Mouse (Mus musculus) cerebellum, postnatal 14 days (tissue): ENCODE results near the gene Asb16.

ENCODE experiments used
- DNase-seq, 2 experiments: peaks; one replicate each; pipeline ENCODE4 v3.0.0; 2021; ENCODE audit warnings: mixed read lengths in 2 of 2

The Asb16 gene

DNA sequence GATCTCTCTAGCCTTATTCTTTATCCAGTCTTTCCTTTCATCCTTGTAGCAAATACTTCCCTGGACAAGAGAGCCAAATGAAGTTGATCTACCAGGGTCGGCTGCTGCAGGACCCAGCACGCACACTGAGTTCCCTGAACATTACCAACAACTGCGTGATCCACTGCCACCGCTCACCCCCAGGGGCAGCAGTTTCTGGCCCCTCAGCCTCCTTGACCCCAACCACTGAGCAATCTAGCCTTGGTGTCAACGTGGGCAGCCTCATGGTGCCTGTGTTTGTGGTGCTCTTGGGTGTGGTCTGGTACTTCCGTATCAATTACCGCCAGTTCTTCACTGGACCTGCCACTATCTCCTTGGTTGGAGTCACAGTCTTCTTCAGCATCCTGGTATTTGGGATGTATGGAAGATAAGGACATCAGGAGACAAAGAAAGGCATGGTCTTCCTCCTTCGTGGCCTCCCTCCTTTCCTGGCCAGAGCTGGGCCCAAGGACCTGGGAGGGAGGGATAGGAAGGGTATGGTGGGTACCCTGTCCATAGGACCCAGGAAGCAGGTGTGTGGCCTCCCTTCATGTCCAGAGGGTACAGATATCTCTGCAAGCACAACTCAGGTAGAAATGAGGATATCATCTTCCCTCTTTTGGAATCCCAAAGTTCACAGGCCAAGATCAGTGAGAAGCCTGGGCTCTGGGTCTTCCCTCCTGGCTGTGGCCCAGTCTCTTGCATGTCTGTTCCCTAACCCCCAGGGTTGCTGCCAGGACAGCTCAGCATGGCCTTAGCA, 19.7 kb downstream of the Asb16 start:
- DNase-seq, result no peak

DNA sequence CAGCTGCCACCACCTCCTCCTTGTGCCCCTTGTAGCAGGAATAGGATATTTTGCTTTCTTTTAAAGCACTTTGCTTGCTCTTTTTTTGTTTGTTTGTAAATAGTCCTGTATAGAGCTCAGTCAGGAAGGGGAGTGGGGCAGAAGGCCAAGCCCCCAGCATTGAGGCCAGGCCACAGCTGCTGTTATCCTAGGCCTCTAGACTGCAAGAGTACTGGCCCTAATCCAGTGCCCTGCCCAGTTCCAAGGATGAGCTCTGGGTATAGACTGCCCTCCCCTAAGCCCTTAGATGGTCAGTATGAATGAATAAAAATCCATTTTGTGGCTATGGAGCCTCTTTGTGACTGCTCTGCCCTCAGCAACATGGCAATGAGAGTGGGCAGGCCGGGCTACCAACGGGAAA, 20.4 kb downstream of the Asb16 start:
- DNase-seq, result peak; percentile 52 to 57

DNA sequence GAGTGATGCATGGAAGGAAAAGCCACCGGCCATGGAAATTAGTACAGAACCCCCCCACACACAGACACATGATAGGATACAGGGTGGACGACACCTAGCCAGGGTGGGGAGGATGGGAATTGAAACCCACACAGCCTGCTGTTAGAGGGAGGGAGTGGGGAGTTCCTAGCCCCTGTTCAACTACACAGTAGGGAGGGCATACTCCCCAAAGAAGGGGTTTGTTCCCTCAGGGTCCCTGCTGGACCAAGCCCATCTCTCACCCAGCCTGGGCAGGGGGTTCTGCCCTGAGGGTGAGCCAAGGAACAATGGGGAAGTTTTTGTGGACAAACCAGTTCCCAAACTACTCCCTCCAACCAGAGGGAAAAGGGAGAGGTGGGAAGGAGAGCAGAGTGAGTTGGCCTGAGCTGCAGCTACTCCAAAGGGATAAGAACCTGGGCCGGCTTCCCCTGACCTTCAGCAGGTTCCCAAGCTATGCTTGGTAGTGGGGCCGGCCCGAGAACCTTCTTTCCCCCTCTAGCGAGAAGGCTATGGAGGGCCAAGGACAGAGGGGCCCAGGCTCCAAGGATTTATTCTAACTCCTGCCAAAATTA, 21.1 kb downstream of the Asb16 start:
- no peak for DNase-seq

DNA sequence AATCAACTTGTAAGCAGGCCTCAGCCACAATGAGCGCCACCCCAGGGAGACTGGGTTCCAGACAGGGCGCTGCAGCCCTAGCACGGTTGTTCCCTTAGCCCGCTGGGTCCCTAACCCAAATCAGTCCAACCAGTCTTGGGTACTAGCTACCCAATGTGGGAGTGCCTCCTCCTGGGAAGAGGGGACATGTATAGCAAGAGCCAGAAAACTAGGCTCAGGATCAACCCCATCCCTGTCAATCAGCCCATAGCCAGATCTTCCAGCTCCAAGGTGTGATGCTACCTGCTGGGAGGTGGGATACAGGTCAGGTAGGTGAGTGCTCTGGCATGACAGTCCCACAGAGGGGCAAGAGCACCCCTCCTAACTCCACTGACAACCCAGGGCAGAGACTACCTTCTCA, 21.6 kb downstream of the Asb16 start:
- DNase-seq, result no peak

DNA sequence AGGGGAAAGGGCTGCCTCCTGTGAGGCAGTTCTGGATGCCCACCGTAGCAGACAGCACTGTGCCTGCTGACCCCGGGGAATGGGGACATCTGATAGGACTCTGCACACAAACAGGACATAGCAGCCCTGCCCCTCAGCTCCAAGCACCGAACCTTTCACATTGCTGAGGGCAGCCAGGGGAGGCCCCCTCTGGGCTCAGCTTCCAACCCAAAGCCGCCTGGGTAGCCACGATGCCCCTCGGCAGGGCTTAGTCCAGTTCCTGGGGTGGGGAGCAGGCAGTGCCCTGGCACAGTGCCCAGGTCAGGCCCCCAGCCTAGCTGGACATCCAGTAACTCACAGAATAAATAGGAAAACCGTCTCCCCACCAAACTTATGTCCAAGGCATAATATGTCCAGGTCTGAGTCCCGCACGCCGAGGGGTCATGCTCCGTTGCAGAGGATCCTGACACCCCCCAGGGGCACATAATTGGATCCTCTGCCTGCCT, 22.6 kb downstream of the Asb16 start:
- no peak for DNase-seq

DNA sequence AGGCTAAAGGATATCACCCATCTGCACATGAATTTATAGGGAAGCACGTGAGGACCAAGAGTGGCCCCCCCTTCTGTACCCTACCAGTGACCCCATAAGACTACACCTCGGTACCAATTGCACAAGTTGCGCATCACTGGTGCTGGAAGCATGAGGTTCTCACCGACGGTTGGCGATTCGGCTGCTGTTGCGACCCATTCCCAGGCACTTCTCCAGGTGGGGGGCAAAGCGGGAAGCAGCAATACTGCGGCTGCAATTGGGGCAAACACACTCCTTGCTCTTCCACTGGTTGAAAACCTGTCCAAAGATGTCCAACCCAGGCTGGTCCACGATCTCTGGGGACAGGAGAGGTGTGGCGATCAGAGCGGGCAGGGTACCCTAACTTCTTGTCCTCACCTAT, 25.4 kb downstream of the Asb16 start:
- no peak for DNase-seq

DNA sequence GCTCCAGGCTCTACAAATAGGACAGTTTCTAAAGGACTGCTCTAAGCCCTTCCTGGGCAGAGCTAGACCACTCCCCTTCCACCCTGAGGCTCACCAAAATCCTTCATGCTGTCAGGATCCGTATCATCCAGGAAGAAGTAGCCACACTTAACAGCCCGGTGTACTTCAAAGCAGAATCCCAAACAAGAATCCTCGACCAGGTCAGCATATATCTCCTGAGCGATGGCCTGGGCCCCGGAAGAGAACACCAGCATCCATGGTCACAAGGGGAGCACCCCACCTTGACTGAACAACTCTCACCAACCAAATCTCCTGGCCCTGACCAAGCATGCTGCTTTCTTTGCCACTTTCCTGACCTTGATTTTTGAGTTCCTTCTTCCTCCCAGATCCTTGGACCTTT, 25.9 kb downstream of the Asb16 start:
- no peak for DNase-seq

DNA sequence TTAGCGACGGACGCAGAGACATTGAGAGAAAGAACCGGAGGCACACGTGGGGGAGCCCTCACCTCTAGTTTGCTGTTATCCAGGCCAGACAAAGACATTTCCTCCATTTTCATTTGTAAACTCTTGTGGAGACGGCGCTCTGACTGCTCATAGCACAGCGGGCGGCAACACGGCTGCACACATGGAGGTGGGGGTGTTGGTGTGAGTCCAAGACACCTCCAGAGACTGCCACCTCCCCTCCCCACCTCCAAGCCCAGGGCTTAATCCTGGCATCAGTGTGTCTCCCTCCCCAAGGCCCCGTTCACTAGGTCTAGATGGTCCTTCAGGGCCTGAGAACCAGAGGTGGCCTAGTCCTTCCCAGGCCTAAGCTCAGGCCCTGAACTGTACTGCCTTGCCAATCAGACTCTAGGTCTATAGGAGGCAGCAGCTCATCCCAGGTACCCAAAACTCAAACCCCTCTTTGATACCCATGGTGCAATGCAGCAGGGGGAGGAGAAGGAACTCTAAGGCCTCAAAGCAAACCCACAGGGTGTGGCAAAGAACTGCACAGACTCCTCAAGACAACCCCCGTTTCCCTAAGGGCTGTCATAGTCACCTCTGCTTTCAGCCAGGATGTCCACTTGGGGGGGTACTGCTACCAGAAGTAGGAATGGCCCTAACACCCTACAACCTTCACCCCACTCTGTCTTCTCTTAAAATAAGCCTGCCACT, 26.5 kb downstream of the Asb16 start:
- peak in 1 of 2 experiments; percentile 51 for DNase-seq

DNA sequence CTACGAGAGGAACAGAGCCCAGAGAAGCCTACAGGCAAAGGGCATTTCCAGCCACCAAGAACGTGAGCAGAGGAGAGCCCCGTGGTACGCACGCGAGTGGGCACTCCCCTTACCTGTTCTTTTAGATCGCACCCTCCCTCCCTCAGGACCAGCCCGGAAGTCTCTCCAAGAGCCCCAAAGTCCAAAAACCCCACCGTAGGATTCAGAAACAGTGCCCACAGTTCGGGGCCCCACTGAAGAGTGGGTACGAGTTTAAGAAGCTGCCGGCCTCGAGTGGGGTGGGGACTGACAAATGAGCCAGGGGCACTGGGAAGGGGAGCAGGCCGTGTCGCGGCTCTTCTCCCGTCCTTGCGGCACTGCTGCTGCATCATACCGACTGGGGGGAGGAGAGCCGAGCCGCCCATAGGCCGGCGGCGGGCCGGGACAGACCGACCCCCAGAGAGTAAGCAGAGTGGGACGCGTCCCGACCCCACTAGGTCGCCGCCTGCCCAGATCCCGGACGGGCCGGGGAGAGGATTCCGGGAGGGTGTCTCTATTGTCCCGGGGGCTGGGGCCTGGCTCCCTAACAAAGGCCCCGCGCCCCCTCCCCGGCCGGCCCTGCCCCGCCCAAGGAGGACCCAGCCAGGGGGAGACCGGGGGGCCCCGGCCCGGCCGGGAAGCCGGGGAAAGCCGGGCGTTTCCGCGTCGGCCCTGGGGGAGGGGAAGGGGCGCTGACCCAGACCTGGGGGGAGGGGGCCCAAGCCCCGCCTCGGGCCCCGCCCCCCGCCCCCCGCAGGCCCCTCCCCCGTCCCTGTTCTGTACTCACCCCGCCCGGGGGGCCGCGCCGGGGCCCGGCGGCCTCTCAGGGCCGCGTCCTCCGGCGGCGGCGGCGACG, 27.3 kb downstream of the Asb16 start:
- DNase-seq, result peak; percentile 61 to 63

DNA sequence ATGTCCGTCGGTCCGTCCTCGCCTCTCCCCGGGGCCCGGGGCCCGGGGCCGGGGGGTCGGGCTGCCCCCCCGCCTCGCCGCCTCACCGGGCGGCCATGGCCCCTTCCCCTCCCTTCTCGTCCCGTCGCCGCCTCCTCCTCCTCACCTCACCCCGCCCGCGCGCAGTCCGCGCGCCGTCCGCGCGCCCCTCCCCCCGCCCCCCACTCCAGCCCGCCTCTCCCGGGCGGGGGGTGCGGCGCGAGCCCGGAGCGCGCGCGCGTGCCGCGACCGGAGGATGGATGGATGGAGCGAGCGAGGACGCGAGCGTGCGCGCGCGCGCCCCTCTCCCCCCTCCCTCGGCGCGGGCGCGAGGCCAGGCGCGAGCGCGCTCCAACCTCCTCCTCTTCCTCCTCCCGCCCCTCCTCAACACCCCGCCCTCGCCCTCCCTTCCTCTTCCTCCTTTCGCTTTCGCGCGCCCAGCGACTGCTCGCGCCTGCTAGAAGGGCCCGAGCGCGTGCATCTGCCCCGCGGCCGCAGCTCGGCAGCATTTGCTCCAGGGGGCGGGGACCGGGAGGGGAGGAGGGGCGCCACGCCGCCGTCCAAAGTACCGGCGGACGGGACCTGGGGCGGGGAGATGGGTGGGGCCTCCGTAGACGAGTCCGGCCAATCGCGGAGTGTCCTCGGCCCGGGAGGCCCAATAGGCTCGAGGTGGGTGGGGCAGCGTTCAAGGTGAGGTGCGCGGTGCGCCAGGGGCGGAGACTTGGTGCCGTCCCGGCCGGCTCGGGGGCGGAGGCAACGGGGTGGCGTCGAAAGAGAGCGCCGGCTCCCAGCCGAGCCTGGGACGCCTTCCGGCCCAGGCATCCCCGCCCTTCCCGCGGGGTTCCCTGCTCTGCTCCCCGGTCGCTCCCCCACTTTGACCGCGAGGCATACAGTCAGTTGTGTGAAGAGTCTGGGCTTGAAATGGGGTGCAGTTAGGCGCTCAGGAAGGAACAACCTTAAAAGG, 28.2 kb downstream of the Asb16 start, which contains the start of gene Atxn7l3:
Gene Atxn7l3 (minus strand): TSS at position 141 of the 982 bp plus-strand sequence.
- DNase-seq, result peak; percentile 98

DNA sequence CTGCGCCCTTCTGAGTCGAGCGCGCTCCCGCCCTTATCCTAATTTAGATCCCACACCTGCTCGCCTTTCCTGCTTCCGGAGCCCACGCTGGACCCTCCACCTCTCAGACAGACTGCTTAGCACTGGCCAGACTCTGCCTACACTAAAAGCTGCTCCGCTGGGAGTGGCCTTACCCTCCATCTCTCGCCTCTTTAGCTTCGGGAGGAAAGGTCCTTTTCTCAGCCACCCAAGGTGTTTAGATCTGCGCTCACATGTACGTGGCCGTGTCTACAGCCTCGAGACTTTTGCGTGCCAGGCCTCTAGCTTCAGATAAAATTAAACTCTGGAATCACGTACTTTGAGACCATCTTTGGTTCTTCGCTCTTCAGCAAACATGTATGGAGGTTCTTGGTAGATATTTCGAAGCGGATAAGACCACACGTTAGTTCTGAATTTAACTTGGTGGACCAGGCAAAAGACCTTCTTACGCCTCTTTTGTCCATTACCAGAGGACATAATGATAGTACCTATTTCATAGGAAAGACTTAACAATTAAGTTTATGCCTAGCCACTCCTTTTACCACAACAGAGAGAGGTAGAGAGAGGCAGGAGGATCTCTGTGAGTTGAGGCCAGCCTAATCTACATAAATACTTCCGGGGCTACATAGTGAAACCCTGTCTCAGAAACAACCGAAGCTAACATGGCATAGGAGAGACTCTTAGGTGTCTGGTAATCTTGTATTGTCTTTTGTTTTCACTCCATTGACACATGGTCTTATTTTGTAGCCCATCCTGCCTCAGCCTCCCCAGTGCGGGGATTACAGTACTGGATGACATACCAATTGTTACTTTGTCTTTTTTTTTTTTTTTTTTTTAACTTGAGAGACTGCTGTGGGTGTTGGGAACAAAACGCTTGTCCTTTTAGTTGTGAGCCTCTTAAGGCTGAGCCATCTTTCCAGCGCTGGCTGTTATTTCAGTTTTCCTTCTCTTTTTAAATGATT, 29.3 kb downstream of the Asb16 start:
- no peak for DNase-seq

DNA sequence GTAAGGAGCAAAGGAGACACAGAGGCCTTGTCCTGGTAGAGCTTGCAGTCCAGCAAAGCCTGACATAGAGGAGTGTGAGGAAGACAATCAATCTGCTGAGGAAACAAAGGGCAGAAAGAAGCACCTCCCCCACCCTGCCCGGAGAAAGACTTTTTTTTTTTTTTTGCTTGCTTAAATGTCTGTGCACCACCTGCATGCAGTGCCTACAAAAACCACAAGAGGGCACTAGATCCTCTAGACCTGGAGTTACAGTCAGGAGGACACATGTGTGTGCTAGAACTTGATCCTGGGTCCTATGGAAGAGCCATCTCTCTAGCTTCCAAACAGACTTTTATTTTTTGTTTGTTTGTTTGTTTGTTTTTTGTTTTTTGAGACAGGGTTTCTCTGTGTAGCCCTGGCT, 31.3 kb downstream of the Asb16 start:
- peak; percentile 75 to 88 for DNase-seq

DNA sequence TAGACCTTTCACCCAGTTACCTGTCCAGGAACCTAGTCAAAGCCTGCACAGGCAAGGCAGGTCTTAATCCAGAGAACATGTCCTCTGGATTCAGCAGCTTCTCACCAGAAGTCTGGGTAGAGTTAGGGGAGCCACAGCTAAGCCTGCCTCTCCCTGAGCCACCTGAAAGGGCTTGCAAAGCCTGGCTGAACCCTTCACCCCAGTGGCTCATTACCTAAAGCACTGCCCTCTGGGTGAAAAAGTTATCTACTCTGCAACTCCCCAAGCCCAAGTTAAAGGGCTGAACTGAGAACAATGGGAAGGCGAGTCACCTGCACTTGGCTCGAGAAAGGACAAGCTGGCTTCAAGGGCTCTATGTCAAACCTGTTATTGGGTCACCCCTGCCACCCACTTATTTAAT, 35.6 kb downstream of the Asb16 start:
- DNase-seq, result no peak

DNA sequence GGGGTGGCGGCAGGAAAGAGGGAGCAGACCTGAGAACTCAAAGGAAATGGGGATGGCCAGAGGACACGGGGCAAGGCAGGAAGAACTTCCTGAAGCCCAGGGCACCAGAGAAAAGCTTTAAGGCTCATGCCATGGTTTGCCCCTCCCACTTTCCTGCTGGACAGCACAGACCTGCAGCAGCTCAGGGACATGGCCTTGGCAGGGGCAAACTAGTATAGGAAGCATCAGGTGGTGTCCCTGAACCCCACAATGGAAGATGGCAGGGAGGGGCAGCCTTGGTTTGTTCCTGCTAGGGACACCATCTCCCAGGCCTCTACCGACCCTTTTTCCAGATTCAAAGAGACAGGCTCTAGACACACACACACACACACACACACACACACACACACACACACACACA, 36.8 kb downstream of the Asb16 start:
- no peak for DNase-seq

DNA sequence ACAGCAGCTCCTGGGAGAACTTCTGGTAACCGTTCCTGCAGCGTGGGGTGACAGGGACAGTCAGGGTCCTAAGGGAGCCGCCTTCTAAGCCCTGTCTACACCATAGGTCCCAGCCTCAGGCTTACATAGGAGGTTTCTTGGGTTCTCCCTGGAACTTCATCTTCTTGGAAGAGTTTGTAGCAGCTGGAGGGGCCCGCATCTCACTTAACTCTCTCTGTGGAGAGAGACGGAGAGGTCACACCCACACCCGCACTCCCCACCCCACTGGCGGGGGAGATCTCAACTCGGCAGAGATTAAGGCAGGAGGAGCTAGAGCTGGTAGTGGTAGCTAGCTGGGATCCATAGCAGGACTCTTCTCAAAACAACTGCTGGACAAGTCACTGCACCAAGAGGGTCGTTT, 39.6 kb downstream of the Asb16 start:
- DNase-seq, result no peak

DNA sequence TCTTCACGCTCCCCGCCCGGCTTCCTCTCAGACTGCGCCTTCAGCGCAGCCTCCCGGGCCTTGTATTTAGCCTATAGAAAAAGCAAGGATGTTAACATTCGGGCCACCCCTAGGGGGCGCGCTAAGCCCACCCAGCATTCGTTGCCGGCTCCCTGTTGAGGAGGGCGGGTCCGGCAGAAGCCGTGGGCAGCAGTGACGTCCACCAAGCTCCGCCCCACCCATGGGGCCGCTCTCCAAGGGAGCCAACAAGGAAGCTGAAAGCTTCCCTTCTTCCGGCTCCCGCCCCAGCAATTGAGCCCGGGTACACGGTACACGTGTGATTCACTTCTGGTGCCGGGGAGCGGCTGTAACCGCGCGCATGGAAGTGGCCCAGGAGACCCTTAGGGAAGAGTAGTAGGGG, 40.4 kb downstream of the Asb16 start:
- DNase-seq, result peak; percentile 96 to 97

DNA sequence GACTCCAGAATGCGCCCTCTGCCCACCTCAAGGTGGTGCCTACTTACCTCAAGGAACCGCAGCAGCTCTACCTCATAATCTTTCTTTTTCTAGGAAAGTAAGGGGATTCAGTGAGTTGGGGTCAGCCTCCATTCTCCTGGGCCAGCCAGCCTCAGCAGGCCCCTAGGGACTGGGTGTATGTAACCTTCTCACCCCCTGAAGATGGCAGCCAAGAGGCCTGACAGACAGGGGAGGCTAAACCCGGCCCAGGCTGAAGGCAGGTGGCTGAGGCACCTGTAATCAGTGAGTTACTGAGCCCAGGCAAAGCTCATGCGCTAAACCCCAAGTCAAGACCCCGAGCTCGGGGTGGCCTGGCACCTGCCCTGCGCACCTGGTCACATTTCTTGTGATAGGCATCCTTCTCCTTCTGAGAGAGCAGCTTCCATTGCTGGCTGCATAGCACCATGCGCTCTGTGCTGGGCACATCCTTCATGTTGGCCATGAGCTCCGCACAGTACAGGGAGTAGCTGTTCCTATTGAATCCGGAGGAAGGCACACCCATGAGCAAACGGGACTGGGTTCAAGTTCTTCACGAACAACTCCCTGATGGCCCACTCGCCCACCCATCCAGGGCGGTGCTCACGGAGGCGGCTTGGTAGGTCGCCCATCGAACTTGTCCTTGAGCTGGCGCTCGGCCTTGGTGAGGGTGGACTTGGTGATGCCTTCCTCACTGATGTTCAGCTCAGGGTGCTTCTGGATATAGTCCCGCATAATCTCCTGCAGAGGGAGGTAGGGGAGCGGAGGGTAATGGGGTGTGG, 41.5 kb downstream of the Asb16 start:
- DNase-seq, result peak in 1 of 2 experiments; percentile 50

DNA sequence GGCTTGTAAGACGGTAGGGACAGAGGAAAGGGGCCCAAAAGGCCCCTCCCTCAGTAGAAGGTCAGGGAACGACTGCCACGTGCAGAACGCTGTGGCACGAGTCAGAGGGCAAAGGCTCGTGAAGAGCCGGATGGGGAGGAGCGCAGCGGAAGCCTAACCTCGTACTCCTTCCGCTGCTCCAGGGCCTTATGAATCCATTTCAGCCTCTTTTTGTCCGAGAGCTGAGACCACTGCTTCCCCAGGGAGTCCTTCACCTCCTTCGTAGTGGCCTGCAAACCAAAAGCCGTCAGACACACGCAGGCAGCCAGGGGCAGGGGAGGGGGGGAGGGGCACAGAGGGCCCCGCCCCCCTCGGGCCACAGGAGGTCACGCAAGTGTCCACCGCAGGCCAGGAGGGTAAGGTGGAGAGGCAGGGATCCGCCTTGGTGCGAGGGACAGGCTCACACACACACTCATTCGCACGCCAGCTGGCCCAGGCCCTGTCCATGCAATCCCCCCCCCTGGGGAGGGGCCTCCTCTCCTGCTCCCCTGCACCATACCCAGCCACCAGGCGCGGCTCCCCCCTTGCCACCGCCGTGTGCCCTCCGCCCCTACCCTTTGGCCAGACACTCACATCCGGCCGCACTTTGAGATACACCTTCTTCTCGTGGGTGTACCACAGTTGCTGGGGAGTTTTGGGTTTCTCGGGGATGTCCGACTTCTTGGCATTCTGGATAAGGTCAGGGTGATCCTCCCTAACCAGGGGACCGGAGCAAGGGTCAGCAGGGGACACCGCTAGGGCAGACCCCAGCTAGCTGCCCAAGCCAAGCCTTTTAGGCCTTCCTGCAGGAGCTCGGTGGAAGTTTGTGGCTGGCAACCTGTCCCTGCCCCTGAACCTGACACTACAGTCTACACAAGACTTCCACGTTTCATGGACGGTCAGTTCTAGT, 42.5 kb downstream of the Asb16 start:
- no peak for DNase-seq
